Mouse (Mus musculus): Measurements from ENCODE around the gene Abhd2.

The Abhd2 gene

DNA sequence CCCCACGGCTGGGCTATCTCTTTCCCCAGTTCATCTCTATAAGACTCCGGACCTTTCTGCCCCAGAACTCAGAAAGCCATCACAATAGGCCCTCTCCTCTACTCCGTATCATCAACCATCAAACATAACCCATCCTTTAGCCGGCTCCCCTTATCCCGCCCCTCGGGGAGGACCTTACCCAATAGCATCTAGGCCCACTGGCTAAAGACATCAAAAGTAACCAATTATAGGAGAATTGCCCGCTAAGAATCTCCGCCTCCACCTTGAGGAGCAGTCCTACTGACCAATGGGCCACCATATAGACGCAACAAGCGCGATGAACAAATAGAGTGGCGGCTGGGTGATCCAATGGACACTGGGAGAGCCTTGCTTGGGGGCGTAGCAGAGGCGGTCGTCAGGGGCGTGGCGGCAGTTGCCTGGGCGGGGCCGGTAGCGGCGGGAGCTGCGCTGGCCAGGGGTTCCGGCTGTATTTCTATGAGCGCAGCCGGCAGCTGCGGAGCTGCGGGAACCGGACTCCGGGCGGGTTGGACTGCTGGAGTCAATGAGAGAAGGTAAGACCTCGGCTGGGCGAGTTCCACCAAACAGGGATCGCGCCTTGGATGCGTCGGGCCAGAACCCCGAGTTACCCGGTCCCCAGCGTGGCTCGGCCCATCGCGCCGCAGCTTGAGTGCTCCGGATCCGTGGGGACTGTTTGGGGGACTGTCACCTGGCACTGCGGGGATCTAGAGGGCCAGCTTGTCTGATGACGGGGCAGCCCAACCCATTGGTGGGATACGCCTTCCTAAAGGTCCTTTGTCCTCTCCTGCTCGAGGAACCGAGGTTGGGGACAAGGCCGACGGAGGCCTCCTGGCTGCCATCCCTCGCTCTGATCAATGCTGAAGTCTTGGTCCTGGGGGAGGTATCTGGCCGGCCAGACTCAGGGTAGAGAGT, at the start of gene Abhd2:
Gene Abhd2, plus strand, starts transcription at position 411 of the 930 bp plus-strand sequence.
- peak; percentile 100 for DNase-seq

DNA sequence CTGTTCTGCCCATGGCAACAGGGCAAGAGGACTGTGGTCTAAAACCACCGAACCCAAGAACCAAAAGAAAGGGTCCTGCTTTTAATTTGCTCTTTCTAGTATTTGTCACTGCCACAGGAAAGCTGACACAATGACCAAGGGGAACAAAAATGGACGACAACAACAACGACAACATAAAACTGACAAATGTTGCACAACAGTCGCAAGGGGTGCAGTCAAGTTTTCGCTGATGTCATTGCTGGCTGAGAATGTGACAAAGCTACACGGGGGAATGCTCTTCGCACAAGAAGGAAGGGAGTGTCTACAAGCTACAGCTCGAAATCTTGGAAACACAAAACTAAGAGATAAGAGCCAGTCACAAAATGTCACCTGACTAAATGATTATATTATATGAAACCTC, 47.5 kb upstream of the Abhd2 start:
- no peak for DNase-seq

DNA sequence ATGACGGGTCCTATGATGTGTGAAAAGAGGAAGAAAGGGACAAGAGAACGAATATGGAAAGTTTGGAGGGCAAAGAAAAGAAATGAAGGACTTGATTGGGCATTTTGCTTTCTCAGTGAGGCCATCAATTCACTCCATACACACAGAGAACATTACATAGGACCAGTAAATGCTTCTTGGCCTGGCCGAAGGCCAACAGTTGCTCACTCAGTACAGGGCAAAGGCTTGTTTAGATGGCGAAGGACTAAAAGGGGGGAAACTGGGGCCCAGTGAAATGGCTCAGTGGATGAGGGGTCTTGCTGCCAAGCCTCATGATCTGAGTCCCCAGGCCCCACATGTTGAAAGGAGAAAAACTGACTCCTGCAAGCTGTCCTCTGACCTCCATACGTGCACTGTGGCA, 46.8 kb upstream of the Abhd2 start:
- DNase-seq = no peak

GRCm38 (mm10) chr7:79226834-79227486, 46.0 kb upstream of the Abhd2 start:
- no peak for DNase-seq

- peak; percentile 79 for DNase-seq
Observed at GRCm38 (mm10) chr7:79228471-79228870, 44.5 kb upstream of the Abhd2 start.

GRCm38 (mm10) chr7:79231577-79231976, 41.4 kb upstream of the Abhd2 start:
- no peak for DNase-seq

DNA sequence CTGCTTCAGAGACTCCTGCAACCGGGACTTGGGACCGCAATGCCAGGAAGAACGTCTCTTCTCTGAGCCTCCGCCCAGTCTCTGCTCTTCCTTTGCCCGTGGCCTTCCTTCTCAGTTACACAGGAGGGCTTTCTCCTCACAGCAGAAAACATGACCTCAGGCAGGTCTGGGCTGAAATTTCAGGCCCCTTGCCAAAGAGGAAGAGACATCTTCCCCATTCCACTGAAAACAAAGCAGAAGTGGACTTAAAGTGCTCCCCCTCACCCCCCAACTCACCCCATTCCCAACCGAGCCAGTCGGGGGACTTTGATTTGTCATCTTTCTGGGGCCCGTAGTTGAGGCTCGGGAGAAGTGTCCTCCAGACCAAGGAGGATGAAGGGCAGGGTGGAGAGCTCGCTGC, 41.0 kb upstream of the Abhd2 start:
- DNase-seq = no peak

DNA sequence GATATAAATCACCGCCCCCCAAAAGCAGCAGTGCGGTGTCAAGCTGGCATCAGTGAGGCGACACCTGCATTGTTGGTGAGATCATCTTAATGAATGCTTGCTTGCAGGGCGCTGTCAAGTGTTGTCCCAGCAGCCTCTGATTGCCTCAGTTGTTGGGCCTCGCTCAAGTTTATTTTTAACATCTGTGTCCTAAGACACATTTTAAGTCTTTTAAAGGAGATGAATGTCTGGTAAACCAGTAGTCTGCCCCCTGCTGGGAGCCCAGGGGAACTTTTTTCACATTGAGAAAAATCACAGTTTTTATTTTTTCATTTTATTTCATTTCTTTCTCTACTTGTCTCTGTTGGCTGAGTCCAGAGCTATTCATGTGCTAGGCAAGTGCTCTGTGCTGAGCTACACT, 34.3 kb upstream of the Abhd2 start:
- no peak for DNase-seq

GRCm38 (mm10) chr7:79241931-79242625, 30.9 kb upstream of the Abhd2 start:
- peak; percentile 60 for DNase-seq

- no peak for DNase-seq
Observed at GRCm38 (mm10) chr7:79243236-79243635, 29.8 kb upstream of the Abhd2 start.

DNA sequence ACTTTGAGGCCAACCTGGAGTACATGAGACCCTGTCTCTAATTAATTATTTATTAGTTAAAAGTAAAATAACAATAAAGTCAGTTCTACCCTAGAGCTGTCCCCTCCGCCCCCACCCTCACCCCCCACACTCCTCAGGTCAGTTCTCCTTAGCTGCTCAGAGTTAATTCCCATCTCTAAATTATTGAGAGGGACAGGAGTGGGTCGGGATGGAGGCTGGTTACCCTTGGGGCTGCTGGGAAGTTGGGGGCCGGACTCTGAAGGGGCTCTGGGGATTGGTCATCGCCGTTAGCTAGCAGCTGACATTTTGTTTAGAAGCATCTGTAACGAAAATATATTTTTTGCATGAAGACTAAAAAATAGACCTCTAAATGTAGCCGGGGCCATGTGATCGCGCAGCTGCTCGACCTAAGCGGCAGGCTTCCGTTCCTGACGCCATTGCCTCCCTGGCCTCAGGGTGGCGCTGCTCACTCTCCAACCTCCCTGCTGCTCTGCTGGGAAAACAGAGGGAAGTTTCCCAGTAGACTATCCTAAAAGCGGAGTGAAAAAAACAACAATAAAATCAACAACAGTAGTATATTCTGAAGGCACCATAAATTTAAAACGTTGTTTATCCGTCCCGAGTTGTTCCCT, 26.8 kb upstream of the Abhd2 start:
- peak; percentile 67 for DNase-seq

- DNase-seq = no peak
Observed at GRCm38 (mm10) chr7:79247408-79247807, 25.6 kb upstream of the Abhd2 start.

GRCm38 (mm10) chr7:79247881-79248389, 25.1 kb upstream of the Abhd2 start:
- DNase-seq = no peak

- DNase-seq = no peak
Observed at GRCm38 (mm10) chr7:79249581-79249980, 23.4 kb upstream of the Abhd2 start.

GRCm38 (mm10) chr7:79254248-79254888, 18.6 kb upstream of the Abhd2 start:
- no peak for DNase-seq

GRCm38 (mm10) chr7:79255350-79255749, 17.6 kb upstream of the Abhd2 start:
- no peak for DNase-seq

DNA sequence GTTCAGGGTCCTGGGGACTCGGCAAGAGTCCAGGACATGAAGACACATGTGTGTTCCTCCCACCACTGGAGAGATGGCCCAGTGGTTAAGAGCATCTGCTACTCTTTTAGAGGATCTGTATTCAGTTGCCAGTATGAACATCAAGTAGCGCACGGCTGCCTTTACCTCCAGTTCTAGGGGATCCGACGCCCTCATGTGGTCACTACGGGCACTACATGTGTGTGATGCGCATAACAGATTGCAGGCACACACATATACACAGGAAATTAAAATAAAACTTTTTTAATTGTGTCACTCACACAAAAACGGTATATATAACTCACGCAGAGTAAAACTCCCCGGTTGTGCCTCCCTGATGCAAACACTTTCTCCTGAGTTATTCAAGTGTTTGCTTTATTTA, 17.2 kb upstream of the Abhd2 start:
- no peak for DNase-seq

- DNase-seq = no peak
Observed at GRCm38 (mm10) chr7:79256716-79257115, 16.3 kb upstream of the Abhd2 start.

- no peak for DNase-seq
Observed at GRCm38 (mm10) chr7:79258981-79259542, 13.9 kb upstream of the Abhd2 start.

- no peak for DNase-seq
Observed at GRCm38 (mm10) chr7:79262478-79262877, 10.5 kb upstream of the Abhd2 start.

- no peak for DNase-seq
Observed at GRCm38 (mm10) chr7:79263776-79264175, 9.2 kb upstream of the Abhd2 start.

DNA sequence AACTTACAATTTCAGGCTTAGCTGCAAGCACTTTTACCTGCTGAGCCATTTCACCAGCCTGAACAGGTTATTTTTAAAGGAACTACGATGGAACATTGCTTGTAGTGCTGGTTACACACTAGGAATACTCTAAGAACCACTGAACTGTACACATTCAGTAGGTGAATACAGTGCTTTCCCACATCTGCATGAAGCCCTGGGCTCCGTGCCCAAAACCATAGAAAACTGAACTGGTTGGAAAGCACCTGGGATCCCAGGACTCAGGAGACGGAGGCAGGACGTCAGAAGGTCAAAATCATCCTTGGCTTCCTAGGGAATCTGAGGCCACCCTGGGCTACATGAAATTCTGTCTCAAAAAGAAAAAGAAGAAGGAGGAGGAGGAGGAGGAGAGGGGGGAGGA, 6.8 kb upstream of the Abhd2 start:
- DNase-seq = no peak
